Mouse (Mus musculus) kidney, postnatal 4 days (tissue): ENCODE data around the gene Siae.

Experiments used
- DNase-seq, 2 experiments: peaks; one replicate each; pipeline ENCODE4 v3.0.0; 2021; ENCODE audit warnings: mixed read lengths in 2 of 2

Siae gene

DNA sequence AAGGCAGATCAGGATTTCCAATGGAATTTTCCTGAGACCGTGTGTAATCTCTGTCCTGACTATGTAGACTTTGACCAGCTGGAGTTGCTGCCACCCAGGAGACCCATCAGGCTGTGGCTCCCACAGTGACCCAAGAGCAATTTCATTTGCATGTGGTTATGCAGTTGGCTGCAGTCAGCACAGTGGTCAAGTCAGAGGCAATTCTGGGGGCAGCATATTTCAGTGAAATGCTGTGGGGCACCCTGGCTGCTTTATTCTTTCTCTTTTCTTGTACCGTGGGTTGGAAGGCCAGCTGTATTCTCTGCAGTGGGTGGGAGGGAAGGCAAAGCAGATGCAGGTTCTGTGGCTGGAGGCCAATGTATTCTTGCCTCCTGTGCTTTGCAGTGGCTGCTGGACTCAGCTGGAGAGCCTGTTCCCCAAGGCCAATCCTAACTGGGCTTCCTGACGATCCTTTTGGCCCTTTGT is 70.6 kb downstream of the Siae start:
- DNase-seq: peak; percentile 7 to 22

- DNase-seq: no peak
These were observed 71.8 kb downstream of the Siae start for GRCm38 (mm10) chr9:37627263-37627662.

DNA sequence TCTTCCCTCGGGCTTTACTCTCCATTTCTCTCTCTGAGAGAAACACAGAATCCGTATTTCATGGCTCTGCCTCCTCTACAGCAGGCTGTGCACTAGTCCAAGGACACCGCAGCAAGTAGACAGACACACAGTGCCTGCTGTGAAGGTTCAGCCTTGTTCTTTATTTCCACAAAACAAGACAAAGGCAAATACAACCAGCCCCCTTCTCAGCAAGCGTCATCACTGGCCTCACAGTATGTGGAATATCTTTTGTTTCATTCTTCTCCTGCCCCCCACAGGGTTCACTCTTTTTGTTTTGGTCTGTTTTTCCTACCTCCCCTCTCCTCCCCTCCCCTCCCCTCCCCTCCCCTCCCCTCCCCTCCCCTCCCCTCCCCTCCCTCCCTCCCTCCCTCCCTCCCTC is 73.1 kb downstream of the Siae start:
- DNase-seq: no peak

GRCm38 (mm10) chr9:37629941-37630340 is 74.4 kb downstream of the Siae start:
- no peak for DNase-seq

DNA sequence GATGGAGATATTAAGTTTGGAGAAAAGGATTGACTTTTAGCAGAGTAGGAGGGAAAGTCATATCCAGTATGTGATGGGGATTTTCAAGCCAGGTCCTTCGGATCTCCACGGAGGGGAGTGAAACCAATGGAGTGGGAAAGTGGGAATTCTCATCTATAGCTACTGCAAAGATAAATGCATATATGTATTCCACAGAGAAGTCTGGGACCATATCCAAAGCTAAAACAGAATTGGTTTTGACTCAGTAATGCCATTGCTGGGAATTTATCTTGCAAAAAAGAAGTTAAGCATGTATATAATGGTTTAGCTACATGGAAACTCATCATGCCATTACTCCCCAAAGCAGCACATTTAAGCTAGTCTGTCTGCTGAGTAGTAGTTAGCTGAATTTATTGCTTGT is 76.8 kb downstream of the Siae start:
- DNase-seq: no peak

- no peak for DNase-seq
These were observed 78.8 kb downstream of the Siae start for GRCm38 (mm10) chr9:37634269-37634668.

GRCm38 (mm10) chr9:37636335-37636734 is 80.8 kb downstream of the Siae start:
- DNase-seq: peak; percentile 60 to 71

DNA sequence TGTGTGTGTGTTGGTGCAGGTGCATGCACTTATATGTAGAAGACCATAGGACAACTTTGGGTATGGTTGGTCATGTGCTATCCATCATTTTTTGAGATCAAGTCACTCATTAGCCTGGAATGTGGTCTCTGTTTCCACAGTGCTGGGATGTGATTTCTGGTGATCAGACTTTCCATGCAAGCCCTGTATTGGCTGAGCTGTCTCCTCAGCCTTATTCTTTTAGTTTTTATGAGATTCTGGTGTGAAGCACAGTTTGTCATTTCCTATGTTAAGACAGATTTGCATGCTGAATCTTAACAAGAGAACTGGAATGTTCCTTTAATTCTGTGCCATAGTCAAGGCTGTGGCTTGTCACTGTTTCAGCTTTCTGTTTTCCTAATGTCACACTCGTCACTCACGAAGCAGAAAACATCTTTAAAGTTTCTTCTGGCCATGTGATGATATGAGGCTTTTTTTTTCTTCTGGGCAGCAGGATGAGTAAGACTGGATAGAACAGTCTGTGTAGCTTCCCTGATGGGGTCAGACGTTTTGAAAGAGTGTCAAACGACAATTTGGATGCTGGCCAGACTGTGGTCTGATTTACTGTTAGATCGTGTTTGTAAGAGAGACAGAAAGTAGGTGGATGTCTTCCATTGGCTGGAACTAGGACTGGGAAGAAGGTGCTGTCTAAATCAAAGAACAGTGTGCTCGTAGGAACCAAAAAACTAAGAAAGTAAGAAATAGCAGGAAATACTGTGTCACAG is 81.5 kb downstream of the Siae start:
- DNase-seq: peak; percentile 22 to 38

- DNase-seq: no peak
These were observed 83.2 kb downstream of the Siae start for GRCm38 (mm10) chr9:37638721-37639120.

GRCm38 (mm10) chr9:37646246-37646645 is 90.7 kb downstream of the Siae start:
- no peak for DNase-seq

DNA sequence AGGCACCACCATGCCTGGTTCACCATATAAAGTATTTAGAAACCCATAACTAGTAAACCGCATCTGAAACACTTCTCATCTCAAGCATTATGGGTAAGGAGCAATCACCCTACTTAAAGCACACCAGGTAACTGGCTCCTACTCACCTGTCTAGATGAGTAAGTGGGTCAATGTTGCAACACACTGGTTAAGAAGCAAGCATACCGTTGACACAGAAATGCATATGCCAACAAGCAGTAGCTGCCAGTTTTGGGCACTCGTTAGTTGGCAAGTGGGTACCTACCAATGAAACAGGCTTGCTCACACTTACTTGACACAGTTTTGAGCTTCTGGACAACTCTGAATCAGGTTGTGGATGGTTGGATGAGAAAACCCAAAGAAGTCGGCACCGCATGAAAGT is 95.1 kb downstream of the Siae start:
- no peak for DNase-seq

- DNase-seq: no peak
These were observed 98.3 kb downstream of the Siae start for GRCm38 (mm10) chr9:37653836-37654235.

DNA sequence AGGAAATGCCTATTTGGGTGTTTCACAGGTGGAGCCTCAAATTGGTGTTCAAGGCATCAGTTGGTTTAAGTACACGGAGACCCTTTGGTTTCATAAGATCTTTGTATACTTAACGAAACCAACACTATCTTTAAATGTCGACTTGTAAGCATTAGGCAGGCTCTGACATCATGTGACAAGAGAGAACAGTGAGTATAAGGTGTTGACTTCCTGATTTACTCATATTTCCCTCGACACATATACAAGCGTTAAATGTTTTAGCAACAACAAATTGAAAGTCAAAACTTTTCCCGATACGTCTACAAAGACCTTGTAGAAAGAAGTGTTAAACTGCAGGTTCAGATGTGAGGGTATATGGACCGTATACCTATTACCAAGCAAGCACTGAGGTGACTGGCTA is 100.5 kb downstream of the Siae start:
- no peak for DNase-seq

DNA sequence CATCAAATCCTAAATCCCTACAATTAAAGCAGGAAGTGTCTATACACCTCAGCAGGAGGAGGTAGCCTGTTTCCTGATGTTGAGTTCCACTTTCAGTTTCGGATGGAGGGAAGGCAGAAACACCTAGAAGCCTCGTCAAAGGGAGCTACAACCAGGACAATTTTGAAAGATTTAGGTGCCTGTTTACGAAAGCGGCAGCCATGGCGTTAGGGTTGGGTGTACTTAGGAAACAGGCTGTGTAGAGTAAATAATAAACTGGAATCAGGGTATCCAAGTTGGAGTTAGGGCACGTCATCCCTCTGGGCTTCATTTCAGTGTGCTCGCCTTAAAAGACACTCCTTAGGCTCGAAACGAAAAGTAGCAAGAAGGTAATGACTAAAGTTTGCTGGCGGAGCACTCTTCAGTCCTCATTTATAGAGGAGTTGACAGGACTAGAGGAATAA is 101.0 kb downstream of the Siae start:
- peak in 1 of 2 experiments; percentile 6 for DNase-seq

GRCm38 (mm10) chr9:37656931-37657481 is 101.5 kb downstream of the Siae start, which contains the start of gene Tbrg1:
Gene Tbrg1, minus strand, starts transcription at chr9:37657312.
- peak; percentile 88 to 92 for DNase-seq

GRCm38 (mm10) chr9:37659413-37659812 is 103.9 kb downstream of the Siae start:
- DNase-seq: no peak

DNA sequence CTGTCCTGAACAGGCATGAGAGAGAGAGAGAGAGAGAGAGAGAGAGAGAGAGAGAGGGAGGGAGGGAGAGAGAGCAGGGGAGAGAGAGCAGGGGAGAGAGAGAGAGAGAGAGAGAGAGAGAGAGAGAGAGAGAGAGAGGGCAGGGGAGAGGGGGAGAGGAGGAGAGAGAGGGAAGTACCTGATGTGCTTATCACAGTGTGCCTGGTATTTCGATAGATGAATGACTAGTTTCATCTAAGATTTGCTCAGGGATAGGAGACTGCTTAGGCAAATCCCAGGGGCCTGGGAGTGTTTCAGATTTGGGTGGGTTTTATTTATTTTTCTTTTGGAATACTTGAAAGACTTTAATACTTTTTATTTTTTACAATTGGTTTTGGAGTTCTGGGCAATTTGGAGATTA is 107.7 kb downstream of the Siae start:
- DNase-seq: no peak

DNA sequence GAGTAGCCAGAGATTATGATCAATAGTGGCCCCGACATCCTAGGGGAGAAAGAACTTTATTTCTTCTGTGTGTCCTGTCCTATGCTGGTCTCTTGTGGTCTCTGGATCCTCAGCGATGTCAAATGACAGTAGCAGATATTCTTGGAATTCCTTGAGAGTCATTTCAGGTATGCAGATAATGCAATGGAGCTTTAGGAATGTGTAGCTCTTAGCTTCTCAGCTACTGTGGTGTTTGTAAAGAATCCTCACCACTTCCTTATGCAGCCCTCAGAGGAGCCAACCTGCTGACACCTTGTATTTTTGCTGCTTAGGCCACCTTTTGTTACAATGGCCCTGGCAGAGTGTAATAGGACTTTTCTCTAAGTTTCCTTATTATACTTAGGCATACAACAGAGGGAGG is 109.1 kb downstream of the Siae start:
- no peak for DNase-seq

- DNase-seq: no peak
These were observed 110.5 kb downstream of the Siae start for GRCm38 (mm10) chr9:37666045-37666444.

- peak; percentile 4 for DNase-seq
These were observed 113.6 kb downstream of the Siae start, which contains the start of gene Panx3 for GRCm38 (mm10) chr9:37669115-37669514. Gene Panx3, minus strand, starts transcription at chr9:37669235.

DNA sequence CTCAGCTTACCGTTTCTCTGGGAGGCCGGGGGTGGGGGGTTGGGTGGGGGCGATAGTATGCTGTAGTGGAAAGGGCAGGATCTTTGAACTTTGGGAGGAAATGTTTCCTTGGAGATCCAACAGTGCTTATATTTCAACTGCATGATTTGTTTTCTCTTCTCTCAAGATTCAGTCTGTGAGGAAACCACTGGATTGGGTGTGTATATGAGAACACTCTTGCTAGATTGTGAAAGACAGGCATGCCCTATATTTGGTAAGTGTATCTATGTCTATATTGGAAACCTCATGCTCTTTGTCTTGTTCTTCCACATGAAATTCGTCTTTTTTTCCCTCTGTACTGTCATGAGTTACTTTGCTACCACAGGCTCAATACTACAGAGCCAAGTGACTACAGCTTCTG is 114.2 kb downstream of the Siae start:
- no peak for DNase-seq

DNA sequence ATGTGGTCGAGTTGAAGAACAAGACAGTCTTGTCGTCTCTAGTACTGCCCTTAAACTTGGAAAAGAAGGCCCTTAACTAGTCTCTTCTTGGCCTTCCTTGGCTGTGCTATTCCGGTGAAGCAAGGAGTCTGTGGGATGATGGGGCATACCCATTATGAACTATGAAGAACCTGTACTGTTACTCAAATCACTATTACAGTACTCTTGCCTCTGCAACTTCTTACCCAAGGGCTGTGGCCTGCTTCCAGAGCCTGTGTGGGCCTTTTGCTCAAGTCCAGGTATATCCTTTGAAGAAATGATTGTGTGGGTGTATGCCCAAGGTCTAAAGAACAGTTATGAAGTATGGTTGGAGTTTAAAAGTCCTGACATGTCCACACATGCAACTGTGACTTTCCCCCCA is 114.8 kb downstream of the Siae start:
- DNase-seq: no peak

DNA sequence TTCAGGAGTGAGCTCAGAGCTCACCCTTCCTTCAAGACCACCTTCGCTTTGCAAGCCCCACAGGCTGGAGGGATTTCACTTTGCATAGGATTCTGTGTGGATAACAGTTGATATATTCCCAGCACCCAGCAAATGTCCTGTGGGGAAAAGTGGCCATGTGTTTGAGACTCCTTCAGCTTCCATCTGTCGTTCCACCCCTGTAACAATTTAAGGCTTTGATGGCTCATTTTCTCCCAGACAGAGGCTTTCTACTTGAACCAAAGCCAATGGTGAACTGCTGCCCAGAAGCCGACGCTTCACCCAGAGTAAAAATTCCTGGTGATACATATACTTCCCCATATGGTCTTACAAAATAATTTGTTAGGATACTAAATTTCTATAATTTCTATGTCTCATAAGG is 119.8 kb downstream of the Siae start:
- DNase-seq: no peak

DNA sequence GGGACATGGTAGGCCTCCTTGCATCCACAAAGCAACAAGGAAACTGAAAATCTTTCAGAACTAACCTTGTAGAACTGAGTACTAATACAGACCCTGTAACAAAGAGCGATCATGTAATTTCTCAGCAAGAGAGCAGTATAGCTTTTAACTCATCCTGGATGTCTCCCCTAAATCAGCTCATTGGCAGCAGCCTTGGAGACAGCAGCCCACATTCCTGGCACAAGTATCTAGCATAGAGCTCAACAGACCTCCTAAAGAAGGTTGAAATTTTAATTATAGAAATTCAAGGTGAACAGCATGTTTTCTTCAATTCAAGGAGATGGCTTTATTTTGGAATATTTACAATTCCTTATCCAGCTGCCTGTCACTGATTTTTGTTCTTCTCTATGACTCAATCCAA is 125.6 kb downstream of the Siae start:
- no peak for DNase-seq
